Mouse (Mus musculus) CD4-positive, CD25-positive, alpha-beta regulatory T cell, adult 4 months (primary cell): ENCODE measurements around the gene Gm27029. TPM values are rescaled to one million over a fixed set of nuclear protein-coding genes. Genes with fewer than 3 reads are reported as not detected.
"Not testable (repeated sequence)": the region's sequence is repeated elsewhere in the genome, so short reads cannot be mapped to it uniquely, and the experiment has no call there.

ENCODE experiments used
- ATAC-seq: one replicate; pipeline ENCODE4 v1.8.0; 2017
- polyA plus RNA-seq, 2 experiments: library from polyadenylated mRNA; unstranded; fragments of 100-300 nt; shearing (Covaris generic); gene quantifications; one replicate each; pipeline ENCODE4 v1.2.1; 2017

The Gm27029 gene
- polyA plus RNA-seq, 2 experiments from 2014 or later: 1.3 to 1.8 TPM

DNA sequence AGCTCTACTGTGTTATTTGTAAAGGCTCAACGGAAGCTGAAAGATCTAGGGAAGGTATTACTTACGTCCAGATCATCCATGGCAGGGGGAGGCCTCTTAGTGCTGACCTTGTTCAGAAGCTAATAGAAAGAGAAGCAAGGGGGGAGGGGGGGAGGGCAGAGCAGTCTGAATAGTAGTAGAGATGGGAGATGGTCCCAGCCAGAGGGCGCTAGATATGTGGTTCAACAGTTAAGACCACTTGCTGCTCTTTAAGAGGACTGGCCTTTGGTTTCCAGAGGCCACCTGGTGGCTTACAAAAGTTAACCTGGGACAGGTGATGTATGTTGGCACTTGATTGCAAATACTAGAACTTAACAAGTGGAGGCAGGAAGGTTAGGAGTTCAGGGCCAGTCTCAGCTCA, 5.0 kb downstream of the Gm27029 start:
- ATAC-seq: no peak

DNA sequence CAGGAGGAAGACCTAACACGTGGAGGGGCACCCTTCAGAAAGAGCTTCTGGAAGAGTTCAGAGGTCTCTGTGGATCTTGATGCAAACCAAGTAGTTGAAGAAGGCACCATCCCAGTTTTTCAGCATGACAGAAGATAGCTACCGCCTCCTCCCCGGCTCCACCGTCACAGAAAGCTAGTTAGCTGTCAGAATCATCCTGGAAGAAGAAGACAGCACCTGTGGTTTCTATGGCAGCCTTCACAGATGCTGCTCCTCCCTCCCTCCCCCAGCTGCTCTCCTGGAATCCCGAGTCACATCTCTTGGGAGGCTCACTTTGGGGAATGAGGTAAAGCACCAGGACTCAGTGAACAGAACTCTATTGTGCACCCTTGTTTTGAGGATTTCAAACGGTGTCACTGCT, 5.6 kb downstream of the Gm27029 start:
- no peak for ATAC-seq

DNA sequence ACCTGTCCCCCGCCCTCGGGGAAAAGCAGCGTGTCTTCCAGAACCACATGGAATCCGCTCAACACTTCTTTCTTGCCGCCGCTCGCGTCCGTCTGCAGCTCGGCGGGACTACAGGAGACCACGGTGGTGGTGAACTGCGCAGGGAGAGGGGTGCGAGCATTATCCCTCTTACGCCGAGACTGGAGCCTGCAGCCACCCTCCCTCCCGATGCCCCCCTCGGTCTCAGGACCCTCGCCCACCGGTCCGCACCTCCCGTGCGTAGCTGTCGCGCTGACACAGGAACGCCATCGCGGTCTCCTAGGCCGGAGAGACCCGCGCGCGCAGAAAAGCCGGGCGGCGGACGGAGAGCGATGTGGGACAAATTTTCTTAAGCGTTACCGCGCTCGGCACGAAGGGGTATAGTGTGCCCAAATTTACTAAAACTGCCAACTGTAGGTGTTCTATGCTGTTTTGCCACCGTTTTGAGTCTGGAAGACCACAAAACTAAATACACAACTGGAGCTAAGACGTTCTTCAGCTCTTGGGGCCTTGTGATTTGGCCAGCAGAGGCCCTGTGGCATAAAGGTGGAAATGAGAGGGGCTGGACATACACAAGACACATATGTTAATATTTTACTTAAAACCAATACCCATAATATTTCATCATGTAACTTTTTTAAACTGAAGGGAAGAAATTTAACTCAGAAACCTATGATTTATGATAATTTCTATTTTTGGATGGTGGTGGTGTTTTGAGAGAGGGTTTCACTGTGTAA, 7.3 kb downstream of the Gm27029 start, which contains the start of gene Aarsd1:
Gene Aarsd1 (minus strand): TSS at position 515 of the 755 bp plus-strand sequence.
- peak; percentile 83 for ATAC-seq

GRCm38 (mm10) chr11:101416433-101417100, 8.0 kb downstream of the Gm27029 start:
- ATAC-seq: peak; percentile 33

DNA sequence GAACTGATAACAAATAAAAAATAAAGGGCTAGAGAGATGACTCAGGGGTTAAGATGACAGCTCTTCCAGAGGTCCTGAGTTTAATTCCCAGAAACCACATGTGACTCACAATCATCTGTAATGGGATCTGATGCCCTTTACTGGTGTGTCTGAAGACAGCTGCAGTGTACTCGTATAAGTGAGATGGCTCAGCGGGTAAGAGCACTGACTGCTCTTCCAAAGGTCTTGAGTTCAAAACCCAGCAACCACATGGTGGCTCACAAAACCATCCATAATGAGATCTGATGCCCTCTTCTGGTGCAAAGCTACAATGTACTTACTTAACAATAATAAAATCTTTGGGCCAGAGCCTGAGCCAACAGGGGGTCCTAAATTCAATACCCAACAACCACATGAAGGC, 9.3 kb downstream of the Gm27029 start:
- ATAC-seq: no peak

DNA sequence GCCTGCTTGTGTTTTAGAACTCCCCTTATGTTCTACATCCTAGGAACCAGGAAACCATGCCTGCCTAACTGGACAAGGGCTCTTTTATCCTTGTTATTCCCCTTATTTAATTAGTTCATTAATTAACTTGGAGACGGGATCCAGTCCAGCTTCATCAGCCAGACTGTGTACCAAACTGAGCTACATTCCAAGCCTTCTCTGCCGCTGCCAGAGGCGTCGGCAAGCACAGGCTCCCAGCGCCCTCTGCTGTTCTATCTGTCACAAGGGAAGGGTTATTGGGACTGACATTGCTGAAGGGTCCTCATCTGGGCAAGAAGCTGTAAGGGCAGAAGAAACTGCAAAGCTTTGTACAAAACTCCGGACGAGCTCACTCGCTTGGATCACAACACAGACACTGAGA, 29.5 kb downstream of the Gm27029 start:
- no peak for ATAC-seq

DNA sequence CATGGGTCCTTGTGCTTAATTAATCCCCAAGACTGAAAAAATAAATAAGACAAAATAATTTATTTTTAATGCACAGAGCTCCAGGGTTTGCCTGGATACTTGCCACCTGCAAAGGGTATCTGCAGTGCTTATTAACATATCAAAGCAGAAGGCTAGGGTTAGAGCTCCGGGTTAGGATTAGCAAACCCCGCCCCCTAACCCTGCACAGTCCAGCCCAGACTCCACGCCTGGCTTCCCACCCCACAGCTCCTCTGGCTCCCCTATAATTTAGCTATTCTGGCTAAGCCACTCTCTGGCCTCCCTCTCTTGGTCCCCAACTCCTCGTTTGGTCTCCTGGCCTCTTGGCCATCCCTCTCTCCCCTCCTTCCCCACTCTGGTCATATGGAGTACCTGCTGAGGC, 42.8 kb downstream of the Gm27029 start:
- no peak for ATAC-seq

GRCm38 (mm10) chr11:101378926-101379325, 45.7 kb downstream of the Gm27029 start:
- ATAC-seq: no peak

DNA sequence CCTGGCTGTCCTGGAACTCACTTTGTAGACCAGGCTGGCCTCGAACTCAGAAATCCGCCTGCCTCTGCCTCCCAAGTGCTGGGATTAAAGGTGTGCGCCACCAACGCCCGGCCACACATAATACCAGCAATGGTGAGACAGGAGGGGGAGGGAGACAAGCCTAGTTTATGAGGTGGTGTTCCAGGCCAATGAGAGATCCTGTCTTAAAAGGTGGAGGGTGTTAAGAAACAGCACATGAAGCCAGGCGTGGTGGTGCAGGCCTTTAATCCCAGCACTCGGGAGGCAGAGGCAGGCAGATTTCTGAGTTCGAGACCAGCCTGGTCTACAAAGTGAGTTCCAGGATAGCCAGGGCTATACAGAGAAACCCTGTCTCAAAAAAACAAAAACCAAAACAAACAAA, 46.4 kb downstream of the Gm27029 start:
- ATAC-seq: not testable (repeated sequence)

- no peak for ATAC-seq
Observed at GRCm38 (mm10) chr11:101374421-101374938, 50.1 kb downstream of the Gm27029 start.

- ATAC-seq: no peak
Observed at GRCm38 (mm10) chr11:101370141-101370540, 54.5 kb downstream of the Gm27029 start.

- ATAC-seq: no peak
Observed at GRCm38 (mm10) chr11:101367326-101367935, 57.2 kb downstream of the Gm27029 start, which contains the start of gene G6pc. TSS of gene G6pc (plus strand) at chr11:101367561.

- ATAC-seq: no peak
Observed at GRCm38 (mm10) chr11:101364531-101364931, 60.1 kb downstream of the Gm27029 start.

GRCm38 (mm10) chr11:101360651-101361113, 63.9 kb downstream of the Gm27029 start:
- no peak for ATAC-seq

DNA sequence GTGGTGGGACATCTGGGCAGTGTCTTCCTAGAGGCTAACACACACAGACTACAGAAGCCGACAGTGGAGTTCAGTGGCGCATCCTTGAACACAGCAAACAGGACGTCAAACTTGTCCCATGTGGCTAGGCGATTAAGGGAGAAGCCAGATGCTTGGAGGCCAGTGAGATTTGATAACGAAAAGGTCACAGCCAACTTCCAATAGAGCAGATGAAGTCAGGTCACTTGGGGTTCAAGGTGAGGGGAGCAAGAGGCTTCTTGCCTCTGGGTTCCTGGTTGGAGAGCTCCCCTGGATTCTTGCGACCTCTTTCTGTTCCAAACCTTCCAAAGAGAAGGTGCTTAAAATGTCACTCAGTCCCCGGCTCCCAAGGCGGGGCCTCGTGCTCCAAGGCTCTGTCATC, 64.8 kb downstream of the Gm27029 start:
- ATAC-seq: no peak

DNA sequence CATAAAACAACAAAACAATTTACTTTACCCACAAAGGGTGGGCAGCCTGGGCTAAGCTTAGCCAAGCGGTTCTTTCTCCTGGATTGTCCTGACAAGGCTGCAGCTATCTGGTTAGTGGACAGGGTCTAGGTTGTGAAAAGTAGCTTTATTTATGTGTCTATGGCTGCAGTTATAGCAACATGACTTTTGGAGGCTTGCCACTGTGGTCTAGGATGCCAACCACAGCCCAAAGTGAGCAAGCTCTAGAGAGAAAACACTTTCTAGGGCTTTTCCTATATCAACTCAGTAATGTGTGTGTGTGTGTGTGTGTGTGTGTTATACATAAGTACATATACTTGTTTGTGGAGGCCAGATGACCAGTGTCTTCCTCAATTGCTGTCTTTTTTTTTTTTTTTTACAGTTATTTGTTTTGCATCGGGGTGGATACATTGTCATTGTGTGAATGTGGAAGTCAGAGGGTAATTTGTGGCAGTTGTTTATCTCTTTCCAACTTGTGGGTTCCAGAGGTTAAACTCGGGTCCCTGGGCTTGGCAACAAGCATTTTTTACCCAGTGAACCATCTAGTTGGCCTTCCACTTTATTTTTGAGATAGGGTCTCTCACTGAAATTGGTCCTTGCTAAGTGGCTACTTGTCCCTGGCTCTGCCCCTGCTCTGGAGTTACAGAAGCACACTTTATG, 67.0 kb downstream of the Gm27029 start:
- ATAC-seq: no peak

Other genes with a start within 250 kb of the Gm27029 start
- gene Ccr10, start 249.4 kb downstream of the Gm27029 start, polyA plus RNA-seq: 1 to 10 TPM in 1 of 2 experiments, under 1 TPM in 1; 0.36 to 2.0 TPM
- gene Ezh1, start 198.3 kb downstream of the Gm27029 start, polyA plus RNA-seq: 10 to 100 TPM; 57.3 to 85.6 TPM
- not detected for gene Ramp2, start 178.8 kb downstream of the Gm27029 start, polyA plus RNA-seq
- gene Vps25, start 171.1 kb downstream of the Gm27029 start, polyA plus RNA-seq: 100 to 1,000 TPM; 132 to 144 TPM
- gene Wnk4, start 164.2 kb downstream of the Gm27029 start, polyA plus RNA-seq: 1 to 10 TPM in 1 of 2 experiments, under 1 TPM in 1; 0.91 to 1.4 TPM
- gene Cntd1, start 145.8 kb downstream of the Gm27029 start, polyA plus RNA-seq: under 1 TPM in 1 of 2 experiments, not detected in 1; 0.97 TPM
- 100 to 1,000 TPM; 132 to 135 TPM for gene Coa3, start 145.7 kb downstream of the Gm27029 start, polyA plus RNA-seq
- gene Becn1, start 122.5 kb downstream of the Gm27029 start, polyA plus RNA-seq: 10 to 100 TPM; 68.1 to 99.6 TPM
- gene Psme3, start 108.6 kb downstream of the Gm27029 start, polyA plus RNA-seq: 10 to 100 TPM; 29.8 to 30.0 TPM
- gene Aoc2, start 99.7 kb downstream of the Gm27029 start, polyA plus RNA-seq: 1 to 10 TPM; 2.3 to 3.0 TPM
- gene Aoc3, start 94.2 kb downstream of the Gm27029 start, polyA plus RNA-seq: not detected
- not detected for gene G6pc, start 57.2 kb downstream of the Gm27029 start, polyA plus RNA-seq
- gene Aarsd1, start 7.2 kb downstream of the Gm27029 start, polyA plus RNA-seq: 10 to 100 TPM; 36.2 to 41.6 TPM
- 1 to 10 TPM; 8.0 to 8.5 TPM for gene Rundc1, start 289 bp upstream of the Gm27029 start, polyA plus RNA-seq
- gene Ptges3l, start 537 bp upstream of the Gm27029 start, polyA plus RNA-seq: 1 to 10 TPM; 1.7 to 2.1 TPM
- gene Rpl27, start 17.5 kb upstream of the Gm27029 start, polyA plus RNA-seq: 100 to 1,000 TPM; 407 to 740 TPM
- 100 to 1,000 TPM; 174 to 204 TPM for gene Ifi35, start 23.6 kb upstream of the Gm27029 start, polyA plus RNA-seq
- gene Rnd2, start 40.2 kb upstream of the Gm27029 start, polyA plus RNA-seq: under 1 TPM in 1 of 2 experiments, not detected in 1; 0.23 TPM
- 1 to 10 TPM; 1.1 to 1.5 TPM for gene Vat1, start 41.4 kb upstream of the Gm27029 start, polyA plus RNA-seq
- 1 to 10 TPM; 3.5 to 4.1 TPM for gene Brca1, start 127.2 kb upstream of the Gm27029 start, polyA plus RNA-seq
- gene Nbr1, start 127.4 kb upstream of the Gm27029 start, polyA plus RNA-seq: 10 to 100 TPM; 70.0 to 88.4 TPM
- gene Tmem106a, start 157.4 kb upstream of the Gm27029 start, polyA plus RNA-seq: 10 to 100 TPM; 10.8 to 15.2 TPM
- gene Gm11634, start 174.5 kb upstream of the Gm27029 start, polyA plus RNA-seq: not detected
- 10 to 100 TPM; 86.2 to 93.4 TPM for gene Rdm1, start 202.4 kb upstream of the Gm27029 start, polyA plus RNA-seq
- gene Arl4d, start 240.7 kb upstream of the Gm27029 start, polyA plus RNA-seq: not detected